Mouse (Mus musculus): ENCODE results near the gene Cachd1.

DNA sequence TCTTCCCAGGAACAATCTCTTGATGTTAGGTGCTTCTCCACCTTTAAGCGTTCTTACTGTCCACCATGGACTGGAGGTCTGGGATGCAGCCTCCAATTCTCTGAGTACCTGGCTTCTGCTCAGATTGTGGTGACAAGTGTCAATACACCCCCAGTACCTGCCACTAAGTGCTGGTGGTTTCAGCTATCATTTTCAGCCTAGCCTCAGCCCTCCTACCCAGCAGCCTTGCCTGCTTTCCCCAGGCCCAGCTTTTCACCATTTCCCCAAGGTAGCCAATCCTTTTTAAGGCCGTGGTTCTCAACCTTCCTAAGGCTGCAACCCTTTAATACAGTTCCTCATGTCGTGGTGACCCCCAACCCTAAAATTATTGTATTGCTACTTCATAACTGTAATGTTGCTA, 224.1 kb downstream of the Cachd1 start:
- TF ChIP-seq CTCF (IDR thresholded peaks at IDR 0.05; ENCODE audit: low read depth, low read length) (no peak), TAL1 (conservative IDR thresholded peaks at IDR 0.05; ENCODE audit: low read depth, low read length) (no peak)

Measured in G1E (cell line).